Mouse (Mus musculus): ENCODE data around the gene Pcsk4.
A peak's percentile ranks its signal among the peaks of the same experiment; 100 is the strongest.

Gene Pcsk4

DNA sequence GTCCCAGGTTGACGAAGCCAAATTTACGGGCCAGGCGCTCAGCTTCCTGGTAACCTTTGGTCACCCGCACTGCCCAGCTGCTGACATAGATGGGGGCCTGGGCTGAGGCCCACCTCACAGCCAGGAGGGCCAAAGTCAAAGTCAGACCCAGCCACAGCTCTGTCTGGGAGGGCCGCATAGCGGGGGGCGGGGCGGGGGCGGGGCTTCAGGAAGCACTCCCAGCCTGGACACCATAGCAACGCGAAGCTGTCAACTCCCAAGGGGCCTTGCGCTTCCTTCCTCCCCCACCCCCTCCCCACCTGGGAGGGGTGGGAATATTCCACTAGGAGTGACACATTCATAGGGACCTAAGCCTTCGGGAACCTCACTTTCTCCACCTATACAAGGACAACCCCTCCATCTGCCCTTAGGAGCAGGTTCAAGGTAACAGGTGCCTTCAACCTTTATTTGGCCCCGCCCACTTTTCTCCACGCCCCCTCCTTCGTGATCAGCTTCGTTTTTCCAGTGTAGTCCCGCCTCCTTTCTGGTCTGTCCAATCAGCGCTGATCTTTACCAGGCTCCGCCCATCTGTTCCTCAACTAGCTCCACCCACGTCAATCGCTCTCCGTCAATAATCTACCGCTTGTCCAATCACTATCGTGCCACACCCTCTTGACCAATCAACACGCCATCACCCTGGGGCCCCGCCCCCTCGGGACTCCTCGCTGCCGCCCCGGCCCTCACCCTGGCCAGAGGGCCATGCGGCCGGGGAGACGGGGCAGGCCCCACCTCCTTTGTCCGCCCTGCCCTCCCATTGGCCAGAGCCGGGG is at the start of gene Pcsk4, which contains the start of gene Reep6:
TSS of gene Pcsk4 (minus strand) at position 226 of the 809 bp plus-strand sequence.
TSS of gene Reep6 (plus strand) at position 681 of the 809 bp plus-strand sequence.
- peak; percentile 100 for DNase-seq (ENCODE audit: low read depth, low spot score)

DNA sequence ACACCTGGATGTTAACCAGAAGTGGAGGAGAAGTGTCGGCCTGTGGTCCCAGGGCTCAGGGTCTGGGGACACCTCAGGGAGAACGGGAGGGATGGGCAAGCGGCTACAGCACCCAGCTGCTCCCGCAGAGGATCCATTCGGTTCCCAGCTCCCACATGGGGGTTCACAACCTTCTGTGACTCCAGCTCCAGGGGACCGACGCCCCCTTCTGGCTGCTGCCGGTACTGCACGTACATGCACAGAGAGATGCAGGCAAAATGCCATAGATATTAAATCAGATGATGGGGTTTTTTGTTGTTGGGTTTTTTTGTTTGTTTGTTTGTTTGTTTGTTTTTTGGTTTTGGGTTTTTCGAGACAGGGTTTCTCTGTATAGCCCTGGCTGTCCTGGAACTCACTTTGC is 48.4 kb upstream of the Pcsk4 start:
- DNase-seq (ENCODE audit: low read depth, low spot score): peak; percentile 74

DNA sequence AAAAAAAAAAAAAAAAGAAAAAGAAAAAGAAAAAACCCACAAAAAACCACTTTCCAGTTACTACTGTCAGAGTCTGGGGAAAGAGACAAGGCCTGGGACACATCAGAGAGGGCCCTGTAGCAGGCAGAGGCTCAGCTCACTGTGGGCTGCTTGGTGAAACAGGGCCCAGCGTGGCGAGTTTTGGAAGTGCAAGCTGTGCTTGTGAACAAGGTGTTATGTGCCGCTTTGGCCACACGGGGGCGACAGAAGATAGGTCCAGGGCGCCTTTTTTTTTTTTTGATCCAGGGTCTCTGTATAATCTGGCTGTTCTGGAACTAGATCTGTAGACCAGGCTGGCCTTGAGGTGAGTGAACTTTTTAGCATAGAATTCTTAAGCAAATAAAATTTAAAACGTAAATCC is 46.9 kb upstream of the Pcsk4 start:
- peak; percentile 95 for DNase-seq (ENCODE audit: low read depth, low spot score)

DNA sequence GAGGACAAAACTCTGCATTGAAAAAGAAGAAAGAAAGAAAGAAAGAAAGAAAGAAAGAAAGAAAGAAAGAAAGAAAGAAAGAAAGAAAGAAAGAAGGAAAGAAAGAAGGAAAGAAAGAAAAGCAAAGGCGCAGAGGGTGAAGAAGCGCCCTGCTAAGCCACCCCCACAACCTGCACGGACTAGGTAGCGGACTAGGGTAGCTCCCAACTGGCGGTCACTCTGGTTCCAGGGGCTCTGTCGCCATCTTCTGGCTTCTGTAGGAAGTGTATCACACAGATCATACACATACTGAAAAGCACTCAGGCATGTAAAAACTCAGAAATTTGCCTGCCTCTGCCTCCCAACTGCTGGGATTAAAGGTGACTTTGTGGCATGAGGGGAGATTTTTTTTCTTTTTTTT is 44.8 kb upstream of the Pcsk4 start:
- peak; percentile 90 for DNase-seq (ENCODE audit: low read depth, low spot score)

DNA sequence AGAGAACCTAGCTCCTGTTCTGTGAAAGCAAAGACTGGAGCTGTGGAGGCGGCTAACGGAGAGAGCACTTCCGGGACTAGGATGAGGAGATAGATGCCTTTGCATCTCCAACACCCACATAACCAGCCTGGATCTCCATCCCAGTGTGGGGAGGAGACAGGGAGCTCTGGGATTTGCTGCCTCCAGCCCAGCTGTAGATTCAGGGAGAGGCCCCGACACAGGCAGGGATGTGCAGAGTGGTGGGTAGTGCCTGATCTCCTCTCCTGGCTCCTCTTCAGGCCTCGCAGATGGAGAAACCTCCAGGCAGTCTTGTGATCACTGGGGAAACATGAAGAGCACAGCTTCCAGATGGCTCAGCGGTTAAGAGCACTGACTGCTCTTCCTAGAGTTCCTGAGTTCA is 43.4 kb upstream of the Pcsk4 start:
- DNase-seq (ENCODE audit: low read depth, low spot score): no peak

DNA sequence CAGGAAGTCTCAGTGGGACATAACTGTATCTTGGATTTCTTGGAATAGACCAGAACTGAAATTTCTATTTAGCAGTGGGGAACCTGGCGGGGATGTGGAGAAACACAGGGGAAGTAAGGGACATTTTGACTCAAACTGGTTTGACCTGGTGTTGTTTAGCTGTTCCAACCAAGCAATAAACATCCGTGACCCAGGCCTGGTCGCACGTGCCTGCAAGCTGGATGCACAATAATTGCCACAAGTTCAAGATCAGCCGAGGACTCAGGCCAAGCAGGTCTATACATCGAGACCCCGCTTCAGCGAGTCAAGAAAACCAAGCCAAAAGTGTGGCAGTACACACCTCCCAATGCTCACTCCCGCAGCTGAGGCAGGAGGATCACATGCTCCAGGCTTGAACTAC is 42.7 kb upstream of the Pcsk4 start:
- DNase-seq (ENCODE audit: low read depth, low spot score): no peak

DNA sequence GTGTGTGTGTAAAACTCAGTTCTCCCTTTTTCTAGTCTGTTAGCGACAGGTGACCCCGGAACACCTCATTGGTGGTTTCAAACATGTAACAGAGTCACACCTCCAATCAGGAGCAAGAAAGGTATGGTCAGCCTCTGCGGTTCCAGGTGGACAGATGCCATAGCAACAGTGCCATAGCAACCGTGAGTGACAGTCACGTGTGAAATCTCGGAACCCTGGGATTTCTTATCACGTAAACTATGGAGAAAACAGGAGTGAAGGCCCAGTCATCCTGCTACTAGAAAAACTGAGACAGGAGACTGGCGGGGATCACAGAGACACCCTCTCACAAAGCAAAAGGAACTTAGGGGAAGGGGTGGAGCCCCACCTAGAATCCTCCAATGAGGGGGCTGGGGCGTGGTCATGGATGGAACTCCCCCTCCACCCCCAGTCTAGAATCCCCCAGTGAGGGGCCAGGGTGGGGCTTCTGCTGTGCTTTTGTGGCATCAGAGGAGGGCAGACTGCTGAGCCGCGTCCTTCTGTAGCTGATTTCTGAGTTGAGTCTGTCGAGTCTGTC is 42.2 kb upstream of the Pcsk4 start:
- DNase-seq (ENCODE audit: low read depth, low spot score): peak; percentile 73

DNA sequence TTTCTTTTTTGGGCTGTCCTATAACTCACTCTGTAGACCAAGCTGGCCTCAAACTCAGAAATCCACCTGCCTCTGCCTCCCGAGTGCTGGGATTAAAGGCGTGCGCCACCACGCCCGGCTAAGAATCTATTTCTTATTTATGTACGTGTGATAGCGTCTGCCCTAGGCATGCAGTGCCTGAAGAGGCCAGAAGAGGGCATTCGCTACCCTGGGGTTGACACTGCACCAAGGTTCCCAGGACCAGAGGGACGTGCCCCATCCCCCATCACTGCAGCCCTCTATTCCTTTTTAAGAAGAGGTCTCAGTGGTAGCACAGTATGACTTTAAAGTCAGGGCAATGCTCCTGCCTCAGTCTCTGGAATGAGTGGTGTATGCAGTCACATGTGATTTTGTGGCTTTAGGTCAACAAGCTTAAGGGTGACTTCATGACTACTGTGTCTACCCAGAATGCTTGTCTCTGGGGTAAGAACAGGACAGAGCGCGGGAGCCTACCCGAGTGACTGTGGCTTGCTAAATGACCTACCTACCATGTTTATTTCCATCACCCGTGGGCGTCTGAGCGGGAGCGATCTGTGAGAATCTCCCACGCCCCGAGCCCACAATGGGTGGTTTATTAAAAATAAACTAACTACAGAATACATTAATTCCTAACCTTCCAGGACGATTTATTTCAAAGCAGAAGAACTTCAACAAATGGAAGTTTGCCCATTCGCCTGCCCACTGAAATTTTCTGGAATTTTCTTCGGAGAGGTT is 40.9 kb upstream of the Pcsk4 start:
- DNase-seq (ENCODE audit: low read depth, low spot score): peak; percentile 68

DNA sequence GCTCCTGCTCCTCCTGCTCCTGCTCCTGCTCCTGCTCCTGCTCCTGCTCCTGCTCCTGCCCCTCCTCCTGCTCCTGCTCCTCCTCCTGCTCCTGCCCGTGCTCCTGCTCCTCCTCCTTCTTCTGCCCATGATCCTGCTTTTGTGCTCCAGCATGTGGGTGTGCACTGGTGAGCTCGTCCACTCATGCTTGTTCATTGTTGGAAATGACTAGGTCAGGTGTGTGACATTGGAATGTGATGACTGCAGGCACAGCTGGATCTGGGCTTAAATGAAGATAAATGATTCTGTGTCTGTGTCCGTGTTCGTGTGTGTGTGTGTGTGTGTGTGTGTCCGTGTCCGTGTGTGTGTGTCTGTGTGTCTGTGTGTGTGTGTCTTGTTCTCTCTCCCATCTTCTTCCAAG is 39.1 kb upstream of the Pcsk4 start:
- peak; percentile 62 for DNase-seq (ENCODE audit: low read depth, low spot score)

DNA sequence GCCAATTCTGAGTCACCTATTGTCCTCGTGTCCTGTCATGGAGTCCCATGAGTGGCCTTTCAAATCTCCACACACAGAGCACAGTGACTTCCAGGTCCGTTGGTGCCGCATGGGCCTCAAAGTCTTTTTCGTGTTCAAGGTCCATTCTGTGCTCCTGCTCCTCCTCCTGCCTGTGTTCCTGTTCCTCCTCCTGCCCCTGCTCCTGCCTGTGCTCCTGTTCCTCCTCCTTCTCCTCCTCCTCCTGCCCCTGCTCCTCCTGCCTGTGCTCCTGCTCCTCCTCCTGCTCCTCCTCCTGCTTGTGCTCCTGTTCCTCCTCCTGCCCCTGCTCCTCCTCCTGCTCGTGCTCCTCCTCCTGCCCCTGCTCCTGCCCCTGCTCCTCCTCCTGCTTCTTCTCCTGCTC is 38.7 kb upstream of the Pcsk4 start:
- no peak for DNase-seq (ENCODE audit: low read depth, low spot score)

DNA sequence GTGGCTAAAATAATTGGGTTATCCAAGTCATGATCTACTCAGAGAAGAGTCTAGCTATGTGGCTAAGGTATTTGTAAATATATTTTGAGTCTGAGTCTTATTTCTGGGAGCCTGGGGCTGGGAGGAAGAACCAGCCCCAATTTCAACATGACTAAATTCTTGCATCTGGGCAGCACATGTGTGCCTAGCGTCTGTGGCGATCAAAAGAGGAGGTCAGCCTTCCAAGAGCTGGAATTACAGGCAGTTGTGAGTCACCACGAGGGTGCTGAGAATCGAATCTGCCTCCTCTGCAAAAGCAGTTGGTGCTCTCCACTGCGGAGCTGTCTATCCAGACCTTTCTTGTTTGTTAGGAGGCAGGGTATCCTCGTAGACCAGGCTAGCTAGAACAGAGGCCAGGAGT is 36.4 kb upstream of the Pcsk4 start:
- DNase-seq (ENCODE audit: low read depth, low spot score): no peak

DNA sequence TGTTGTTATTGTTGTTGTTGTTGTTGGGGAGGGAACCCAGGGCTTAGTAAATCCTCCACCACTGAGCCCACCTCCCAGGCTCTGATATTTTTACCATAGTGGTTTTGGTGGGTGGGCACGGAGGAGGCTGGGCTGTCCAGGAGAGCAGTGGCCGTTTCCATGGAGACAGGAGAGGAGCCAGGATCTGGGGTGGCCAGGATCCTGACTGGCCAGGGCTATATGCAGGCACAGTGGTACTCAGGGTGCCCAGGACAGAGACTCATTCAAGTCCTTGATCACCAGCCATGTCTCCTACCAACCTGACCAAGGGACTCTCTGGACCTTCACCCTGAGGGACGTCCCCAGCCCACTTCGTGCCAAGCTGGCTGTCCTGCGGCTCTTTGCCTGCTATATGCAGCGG is 34.4 kb upstream of the Pcsk4 start:
- DNase-seq (ENCODE audit: low read depth, low spot score): no peak

DNA sequence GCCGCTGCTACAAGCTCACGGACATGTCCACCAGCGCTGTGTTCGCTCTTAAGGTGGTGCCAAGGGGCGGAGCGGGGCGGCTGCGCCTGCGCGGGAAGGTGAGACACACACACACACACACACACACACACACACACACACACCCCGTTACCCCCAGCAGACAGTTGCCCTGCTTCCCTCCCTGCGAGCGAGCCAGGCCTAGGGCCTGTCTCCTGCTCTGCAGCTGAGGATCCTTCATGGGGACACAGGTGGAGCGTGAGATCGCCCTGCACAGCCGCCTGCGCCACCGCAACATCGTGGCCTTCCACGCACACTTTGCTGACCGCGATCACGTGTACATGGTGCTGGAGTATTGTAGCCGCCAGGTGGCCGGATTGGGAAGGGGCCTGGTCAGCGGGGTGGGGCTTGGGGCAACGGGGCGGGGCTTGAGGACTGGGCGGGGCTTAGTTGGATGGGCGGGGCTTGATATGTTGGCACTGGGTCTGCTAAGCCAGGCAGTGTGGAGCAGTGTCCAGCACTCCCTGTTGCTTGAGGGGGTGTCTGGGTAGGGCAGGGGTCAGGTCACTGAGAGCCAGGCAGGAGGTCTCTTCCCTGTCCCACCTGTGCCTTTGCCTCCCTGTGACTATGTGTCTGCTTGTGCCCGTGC is 28.8 kb upstream of the Pcsk4 start:
- peak; percentile 76 for DNase-seq (ENCODE audit: low read depth, low spot score)

DNA sequence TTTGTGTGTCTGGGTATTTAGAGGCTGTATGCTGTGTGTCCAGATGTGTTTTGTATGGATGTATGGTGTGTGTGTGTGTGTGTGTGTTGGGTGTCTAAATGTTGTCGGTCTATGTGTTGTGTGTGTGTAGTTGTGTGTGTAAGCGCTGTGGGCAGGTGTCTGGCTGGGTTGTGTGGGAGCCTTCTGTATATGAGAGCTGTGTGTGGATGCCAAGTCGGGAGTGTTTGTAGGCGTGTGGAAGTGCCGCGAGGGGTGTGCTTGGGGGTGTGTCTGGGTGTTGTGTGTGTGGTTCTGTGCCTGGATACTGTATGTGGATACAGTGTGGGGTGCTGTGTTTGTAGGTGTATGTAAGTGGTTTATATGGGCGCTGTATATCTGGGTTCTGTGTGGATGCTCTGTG is 28.0 kb upstream of the Pcsk4 start:
- no peak for DNase-seq (ENCODE audit: low read depth, low spot score)

DNA sequence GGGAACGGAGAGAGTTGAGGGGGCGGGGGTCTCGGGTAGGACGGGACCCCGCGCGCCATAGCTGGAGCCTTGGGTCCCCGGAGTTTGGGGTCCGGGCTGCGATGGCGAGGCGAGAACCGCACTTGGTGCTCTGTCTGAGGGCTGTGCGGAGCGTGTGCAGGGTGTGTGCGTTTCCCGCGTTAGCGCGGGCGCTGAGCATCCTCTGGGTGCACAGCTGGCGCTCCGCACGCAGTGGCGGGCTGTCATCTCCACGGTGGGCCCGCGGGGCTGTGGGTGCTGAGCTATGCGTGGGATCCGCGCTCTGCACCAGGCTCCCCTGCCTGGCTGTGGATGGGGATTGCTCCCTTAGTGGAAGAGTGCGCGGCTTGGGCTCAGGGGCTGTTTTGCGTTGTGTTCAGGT is 27.4 kb upstream of the Pcsk4 start:
- no peak for DNase-seq (ENCODE audit: low read depth, low spot score)

DNA sequence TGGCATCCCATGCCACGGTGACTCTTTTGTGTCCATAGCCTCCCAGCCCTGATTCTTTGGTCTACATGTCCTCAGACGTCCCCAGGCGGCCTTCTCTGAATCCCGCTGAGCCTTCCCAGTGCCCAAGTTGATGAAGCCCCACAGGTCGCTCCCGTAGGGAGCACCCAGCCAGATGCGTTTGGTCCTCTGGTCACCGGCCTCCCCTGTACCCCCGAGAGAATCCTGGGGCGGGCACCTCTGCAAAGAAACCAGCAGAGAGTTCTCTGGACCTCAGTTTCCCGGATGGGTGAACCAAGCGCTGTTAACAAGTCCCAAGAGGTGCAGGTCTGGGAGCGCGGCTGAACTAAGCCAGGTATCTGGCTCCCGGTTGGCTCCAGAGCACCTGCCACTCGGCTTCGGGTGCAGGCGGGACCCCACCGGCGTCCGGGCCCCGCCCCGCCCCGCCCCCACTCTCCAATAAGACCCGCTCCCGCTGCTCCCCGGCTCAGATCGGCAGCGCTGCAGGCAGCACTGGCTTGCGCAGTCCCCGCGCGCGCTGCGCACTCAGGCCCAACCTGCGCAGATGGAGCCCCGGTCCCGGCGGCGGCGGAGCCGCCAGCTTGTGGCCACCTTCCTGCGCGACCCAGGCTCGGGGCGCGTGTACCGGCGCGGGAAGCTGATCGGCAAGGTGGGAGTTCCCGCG is 26.8 kb upstream of the Pcsk4 start, which contains the start of gene Plk5:
TSS of gene Plk5 (plus strand) at position 459 of the 682 bp plus-strand sequence.
- peak; percentile 61 for DNase-seq (ENCODE audit: low read depth, low spot score)

DNA sequence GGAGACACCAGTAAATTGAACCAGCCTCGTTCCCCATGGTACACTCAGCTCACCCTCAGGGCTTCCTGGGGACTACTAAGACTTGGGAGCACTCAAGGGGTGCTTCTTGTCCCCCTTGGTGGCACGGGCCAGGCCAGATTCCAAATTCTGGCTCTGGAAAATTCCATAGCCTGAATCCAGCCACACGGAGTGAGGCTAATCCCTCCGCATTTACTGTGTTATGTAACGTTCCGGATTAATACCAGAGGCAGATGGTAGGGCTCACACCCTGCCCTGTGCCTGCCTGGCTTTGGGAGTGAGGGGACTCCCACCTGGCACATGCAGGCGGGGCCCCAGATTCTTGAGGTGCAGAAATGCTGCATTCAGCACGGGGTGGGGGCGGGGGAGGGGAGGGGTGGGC is 26.1 kb upstream of the Pcsk4 start:
- DNase-seq (ENCODE audit: low read depth, low spot score): no peak

DNA sequence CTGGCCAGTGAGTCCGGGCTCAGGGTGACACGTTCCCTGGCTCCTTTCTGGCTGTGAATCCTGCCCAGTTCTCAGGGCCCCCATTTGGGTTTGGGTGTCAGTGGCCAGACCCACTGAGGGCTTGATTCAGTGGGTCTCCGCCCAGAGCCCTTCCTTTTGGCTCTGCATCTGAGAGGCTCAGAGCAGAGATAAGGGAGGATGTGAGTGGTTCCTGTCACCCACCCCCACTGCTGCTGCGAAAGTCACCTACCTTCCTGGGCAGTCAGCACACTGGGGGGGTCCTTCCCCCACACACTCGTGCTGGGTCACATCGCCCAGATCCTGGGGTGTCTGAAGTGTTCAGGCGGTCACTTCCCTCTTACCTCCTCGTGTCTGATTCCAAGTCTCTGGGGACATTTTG is 23.4 kb upstream of the Pcsk4 start:
- no peak for DNase-seq (ENCODE audit: low read depth, low spot score)

DNA sequence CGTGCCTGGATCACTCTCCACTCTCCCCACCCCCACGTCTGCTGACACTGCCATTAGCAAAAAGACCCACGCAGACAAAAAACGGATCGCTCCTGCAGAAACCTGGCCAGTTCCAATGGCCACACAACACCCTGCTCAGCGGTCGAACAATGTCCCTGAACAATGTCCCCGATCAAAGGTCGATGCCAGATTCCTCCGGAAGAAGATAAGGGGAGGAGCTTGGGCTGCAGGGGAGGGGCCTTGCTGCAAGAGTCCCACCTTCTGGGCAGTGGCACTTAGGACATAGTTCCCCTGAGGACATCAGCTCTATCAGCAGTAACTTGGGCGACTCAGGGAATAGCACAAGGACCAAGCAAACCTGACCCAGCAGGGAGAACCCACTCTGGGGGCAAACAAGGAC is 22.6 kb upstream of the Pcsk4 start:
- no peak for DNase-seq (ENCODE audit: low read depth, low spot score)

DNA sequence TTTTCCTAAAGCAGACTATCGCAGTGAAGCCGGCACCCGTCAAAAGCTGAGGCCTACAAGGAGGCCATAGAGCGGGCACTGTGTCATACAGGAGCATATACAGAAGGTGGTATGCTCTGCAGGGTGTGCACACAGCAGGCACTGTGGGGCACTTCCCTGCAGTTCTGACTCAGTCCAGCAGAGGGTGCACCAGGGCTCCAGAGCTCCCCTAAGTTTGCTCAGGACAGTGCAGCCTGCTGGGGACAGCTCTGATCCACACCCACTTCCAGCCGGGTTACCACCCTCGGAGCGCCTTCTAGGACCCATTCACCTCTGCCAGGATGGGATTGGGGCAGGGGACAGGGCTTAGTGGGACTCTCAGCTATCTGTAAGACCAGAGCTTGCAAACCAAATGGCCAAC is 21.0 kb upstream of the Pcsk4 start:
- DNase-seq (ENCODE audit: low read depth, low spot score): peak; percentile 93

DNA sequence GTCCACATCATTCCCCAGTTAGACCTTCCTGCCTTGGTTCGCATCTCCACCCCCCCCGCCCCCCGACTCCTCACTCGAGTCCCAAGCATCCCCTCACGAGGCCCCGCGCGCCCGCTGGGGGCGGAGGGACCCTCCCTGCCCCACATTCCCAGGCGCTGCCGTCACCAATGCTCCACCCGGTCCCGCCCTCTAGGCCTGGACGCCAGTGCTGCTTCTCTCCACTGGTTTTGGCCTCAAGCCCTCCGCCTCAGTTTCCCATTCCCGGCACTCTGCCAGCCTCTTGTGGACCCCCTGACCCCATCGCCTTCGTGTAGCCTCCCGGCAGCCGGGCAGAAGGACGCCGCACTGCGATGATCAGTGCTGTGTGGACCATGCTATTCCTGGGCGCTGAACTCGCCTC is 19.7 kb upstream of the Pcsk4 start:
- no peak for DNase-seq (ENCODE audit: low read depth, low spot score)
